Mouse (Mus musculus) left cerebral cortex, postnatal 10 days (tissue): ENCODE results near the gene Tex19.1. TPM values are rescaled to one million over a fixed set of nuclear protein-coding genes. Genes with fewer than 3 reads are reported as not detected.

Source experiments
- DNase-seq, 2 experiments: peaks; one replicate each; pipeline ENCODE4 v3.0.0; 2021 to 2022; ENCODE audit warnings: low spot score in 2 of 2, mixed read lengths in 1 of 2; ENCODE audit errors: extremely low spot score in 1 of 2
- intact Hi-C: fragments of 180-260 bp; cut with DNase I; formaldehyde crosslinking; loops from one replicate; pipeline ENCODE4 v1.15.1; 2025
- total RNA-seq, 2 experiments: library from RNA; stranded (reverse); gene quantifications; 2 replicates each; pipeline ENCODE4 v1.2.3; 2021

The Tex19.1 gene
- total RNA-seq, 2 experiments from 2014 or later = not detected

GRCm38 (mm10) chr11:121137682-121138081, 8.3 kb upstream of the Tex19.1 start:
- no peak for DNase-seq
- intact Hi-C loops = no loop called here

DNA sequence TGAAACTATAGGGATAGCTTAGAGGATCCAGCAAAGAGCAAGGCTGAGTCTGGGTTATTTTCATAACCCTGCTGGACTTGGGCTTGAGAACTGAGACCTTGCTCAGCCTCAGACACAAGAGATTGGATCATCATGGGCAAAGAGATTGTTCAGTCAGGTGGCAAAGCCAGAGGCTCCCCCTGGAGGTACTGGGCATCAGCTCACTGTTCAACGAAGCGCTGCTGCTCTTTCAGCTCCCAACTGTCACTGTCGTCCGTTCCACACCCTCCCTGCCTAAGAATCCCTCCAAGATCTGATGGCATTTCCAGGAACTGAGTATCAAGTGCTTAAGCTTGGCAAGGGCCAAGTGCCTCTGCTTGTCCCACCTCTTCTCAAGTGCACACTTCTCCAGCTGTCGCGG, 7.2 kb upstream of the Tex19.1 start:
- intact Hi-C loops = no loop called here
- no peak for DNase-seq

DNA sequence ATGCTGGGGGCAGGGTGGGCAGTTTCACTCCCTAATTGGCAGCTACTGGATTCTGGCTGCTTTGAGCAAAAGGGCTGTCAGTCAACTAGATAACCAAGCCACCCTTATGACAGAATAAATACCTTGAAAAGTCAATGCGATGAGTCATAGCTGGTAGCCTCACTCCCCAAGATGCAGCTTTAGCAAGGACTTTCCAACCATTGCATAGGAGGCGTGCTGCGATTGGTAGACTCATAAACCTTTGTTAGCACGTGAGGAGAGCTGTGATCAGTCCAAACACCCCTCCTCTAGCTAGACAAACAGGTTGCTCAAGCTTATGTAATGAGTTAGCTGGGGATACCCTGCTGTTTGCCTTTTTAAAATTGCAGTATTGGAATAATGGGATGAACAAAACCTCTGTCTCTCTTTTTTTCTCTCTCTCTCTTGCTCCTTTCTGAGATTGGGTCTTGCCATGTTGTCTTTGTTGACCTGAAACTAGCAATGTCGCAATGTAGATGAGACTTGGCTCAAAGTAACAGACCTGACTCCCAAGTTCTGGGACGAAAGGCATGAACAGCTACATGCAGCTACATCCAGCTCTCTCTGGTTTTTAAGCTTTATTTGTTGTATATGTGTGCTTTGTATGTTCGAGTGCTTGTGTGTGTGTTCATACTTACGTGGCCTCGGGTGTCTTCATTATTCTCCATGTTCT, 2.5 kb upstream of the Tex19.1 start:
- intact Hi-C loops = no loop called here
- DNase-seq = no peak

GRCm38 (mm10) chr11:121148193-121148592, 2.2 kb downstream of the Tex19.1 start:
- intact Hi-C loops = no loop called here
- no peak for DNase-seq

GRCm38 (mm10) chr11:121154203-121154602, 8.3 kb downstream of the Tex19.1 start:
- intact Hi-C loops = no loop called here
- no peak for DNase-seq

DNA sequence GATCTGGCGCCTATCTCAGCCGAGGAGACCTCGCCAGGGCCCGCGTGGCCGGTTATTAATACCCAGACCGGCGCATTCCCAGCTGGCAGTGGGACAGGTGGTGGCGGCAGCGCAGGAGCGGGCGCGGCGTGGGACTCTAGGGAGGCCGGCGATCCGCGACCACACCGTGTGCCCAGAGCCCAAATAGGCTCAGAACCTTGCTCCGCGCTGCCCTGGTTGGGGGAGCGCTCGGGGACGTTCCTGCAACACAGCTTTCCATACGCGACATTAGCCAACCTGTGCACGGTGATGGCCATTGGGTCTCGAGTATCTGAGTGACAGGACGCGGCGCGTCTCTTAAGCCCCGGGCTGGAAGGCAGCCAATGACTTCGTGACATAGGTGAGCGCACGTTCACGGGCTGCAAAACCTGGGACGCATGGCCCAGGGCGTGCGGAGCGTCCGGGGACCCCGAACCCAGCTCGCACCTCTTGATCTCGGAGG, 10.5 kb downstream of the Tex19.1 start:
- DNase-seq = peak in 1 of 2 experiments; percentile 43
- intact Hi-C loops = no loop called here

- DNase-seq = no peak
- intact Hi-C loops = no loop called here
Observed at GRCm38 (mm10) chr11:121159971-121160370, 14.0 kb downstream of the Tex19.1 start, which contains the start of gene Uts2r. TSS of gene Uts2r (plus strand) at chr11:121160271.

- intact Hi-C loops = no loop called here
- no peak for DNase-seq
Observed at GRCm38 (mm10) chr11:121160636-121161346, 14.8 kb downstream of the Tex19.1 start.

DNA sequence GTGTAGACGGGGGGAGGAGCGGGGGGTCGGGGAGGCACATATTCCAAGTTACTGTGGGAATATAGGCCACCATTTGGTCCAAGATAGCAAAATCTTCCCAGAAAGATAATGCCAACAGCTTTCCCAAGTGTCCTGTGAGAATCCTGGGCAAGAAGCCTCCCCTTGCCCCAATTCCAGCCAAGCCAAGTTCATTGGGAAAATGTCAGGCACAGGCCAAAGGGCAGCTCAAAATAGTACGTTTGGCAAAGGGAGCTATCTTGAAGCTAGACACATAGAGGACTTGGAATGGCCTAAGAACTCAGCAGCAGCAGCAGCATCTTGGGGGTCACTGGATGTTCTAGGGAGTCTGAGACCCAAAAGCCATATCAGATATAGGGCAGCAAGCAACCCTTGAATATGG, 17.8 kb downstream of the Tex19.1 start:
- DNase-seq = no peak
- intact Hi-C loops = no loop called here

- intact Hi-C loops = no loop called here
Observed at GRCm38 (mm10) chr11:121173203-121173602, 27.3 kb downstream of the Tex19.1 start.

DNA sequence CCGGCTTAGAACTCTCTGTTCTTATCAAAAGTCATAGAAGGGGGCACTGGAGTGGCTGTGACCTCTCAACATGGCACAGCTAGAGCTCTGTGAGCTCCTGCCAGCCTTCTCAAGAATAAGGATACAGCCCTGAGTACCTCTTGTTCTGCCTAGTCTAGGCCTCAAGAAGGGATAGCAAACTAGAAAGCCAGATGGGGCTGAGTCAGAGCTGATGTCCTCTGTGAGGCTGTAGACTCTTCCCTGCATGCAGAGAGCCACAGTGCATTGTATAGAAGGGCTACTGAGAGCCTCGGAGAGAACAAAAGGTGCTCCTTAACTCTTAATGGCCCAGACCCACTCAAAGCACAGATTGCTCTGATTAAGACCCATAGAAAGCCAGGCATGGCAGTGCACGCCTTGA, 28.3 kb downstream of the Tex19.1 start:
- DNase-seq = no peak
- intact Hi-C loops = no loop called here

More at GRCm38 (mm10) chr11:121173203-121173602, 27.3 kb downstream of the Tex19.1 start:
- no peak for DNase-seq

GRCm38 (mm10) chr11:121176285-121177270, 30.6 kb downstream of the Tex19.1 start:
- intact Hi-C loops = no loop called here
- DNase-seq = peak in 1 of 2 experiments; percentile 62

DNA sequence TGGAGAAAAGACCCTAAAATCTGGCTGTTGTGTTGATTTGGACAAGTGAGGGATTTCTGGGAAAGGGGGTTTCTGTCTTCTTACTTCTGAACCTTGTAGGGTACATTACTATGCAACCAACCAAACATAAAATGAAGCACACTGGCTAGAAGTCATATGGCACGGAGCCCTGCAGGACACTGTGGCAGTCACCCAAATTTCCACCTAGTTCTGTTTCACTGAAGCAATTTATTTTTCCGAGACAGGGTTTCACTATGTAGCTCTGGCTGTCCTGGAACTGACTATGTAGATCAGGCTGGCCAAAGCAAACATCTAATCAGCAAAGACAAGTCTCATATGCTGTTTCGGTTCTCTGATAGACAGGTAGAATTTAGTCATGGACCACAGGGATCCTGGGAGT, 43.7 kb downstream of the Tex19.1 start:
- no peak for DNase-seq
- intact Hi-C loops = no loop called here

GRCm38 (mm10) chr11:121192742-121193141, 46.8 kb downstream of the Tex19.1 start:
- intact Hi-C loops = no loop called here
- no peak for DNase-seq

- DNase-seq = no peak
- intact Hi-C loops = no loop called here
Observed at GRCm38 (mm10) chr11:121193415-121193814, 47.5 kb downstream of the Tex19.1 start.
